Mouse (Mus musculus) retina, postnatal 7 days (tissue): Measurements from ENCODE around the gene Slc22a5.

Experiments used
- DNase-seq: peaks from one replicate; pipeline ENCODE4 v3.0.0-alpha.2; 2012; ENCODE audit warnings: low read depth, low spot score

The Slc22a5 gene

DNA sequence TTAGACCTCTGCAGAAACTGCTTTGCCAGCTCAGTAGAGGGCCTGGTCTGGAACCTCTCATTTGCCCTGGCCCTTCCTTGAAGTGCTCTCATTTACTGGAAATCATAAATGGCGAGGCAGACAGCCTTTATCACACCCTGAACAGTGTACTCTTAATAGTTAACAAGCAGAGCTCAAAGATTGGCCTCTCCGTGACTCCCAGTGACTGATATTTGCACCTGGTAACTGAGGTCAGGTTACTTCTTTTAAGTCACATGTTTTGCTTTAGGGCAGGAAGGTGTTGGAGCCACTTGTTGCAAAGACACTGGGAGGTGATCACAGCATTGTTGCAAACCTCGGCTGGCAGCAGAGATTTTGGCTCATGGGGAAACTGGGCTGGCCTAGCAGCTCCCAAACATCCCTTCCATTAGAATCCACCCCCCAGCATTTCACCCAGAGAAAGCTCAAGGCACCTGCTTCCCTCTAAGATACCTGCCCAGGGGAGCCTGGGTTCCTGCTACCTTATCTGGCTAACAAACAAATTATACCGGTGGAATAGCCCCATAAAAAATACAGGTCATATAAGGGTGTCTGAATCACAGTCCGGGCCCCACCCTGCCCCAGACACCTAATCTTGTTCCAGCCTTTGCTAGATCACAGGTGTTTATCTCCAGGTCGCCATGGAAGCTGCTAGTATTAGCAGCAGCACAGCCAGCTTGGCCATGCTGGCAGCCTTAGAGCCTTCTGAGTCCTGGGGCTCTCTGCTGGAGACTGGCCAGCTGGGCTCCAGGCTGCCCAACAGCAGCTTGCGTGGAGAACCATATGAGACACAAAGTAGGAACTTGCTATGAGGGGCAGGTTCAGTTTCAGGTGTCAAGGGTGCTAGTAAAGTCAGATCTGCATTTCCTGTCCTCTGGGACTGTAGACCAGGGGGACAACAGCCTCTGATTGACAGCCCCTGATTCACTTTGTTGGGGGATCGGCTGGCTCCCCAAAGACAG is 51.5 kb downstream of the Slc22a5 start:
- no peak for DNase-seq

DNA sequence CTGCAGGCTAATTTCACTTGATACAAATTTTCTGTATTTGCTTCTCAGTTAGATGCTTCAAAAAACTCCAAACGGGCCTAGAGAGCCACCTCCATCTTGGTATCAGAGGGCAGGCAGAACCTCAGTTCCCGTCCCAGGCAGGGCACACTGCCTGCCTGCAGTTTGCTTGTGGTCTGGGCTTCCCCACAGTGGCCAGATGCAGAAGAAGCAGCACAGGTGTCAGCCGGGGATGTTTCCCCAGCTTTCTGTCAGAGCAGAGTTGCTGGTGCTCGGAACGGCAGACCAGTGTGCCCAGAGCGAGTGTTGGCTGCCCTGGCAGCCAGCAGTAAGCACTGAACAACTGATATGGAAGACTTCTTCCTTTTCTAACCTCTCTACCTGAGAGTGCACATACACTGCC is 52.3 kb downstream of the Slc22a5 start:
- no peak for DNase-seq

GRCm38 (mm10) chr11:53837731-53838130 is 53.7 kb downstream of the Slc22a5 start:
- DNase-seq = no peak

- no peak for DNase-seq
These were observed 56.0 kb downstream of the Slc22a5 start for GRCm38 (mm10) chr11:53835379-53836010.

GRCm38 (mm10) chr11:53825409-53825808 is 66.1 kb downstream of the Slc22a5 start:
- DNase-seq = no peak

DNA sequence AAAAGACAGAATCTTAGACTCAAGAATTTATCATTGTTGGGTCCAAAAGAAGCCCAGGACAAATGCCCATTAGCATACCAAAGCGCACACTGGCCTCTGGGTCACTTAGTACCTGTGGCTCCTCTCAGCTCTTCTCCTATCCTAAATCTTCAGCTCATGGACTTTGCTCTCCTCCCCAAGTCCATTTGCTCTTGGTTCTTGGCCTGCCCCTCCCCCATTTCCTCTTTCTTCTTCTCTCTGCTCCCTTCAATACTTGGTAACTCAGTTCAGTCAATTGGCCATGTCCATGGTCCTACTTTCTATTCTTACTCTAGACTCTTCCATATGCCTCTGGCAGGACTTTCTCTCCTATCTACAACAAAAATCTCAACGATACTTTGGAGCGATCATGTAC is 69.5 kb downstream of the Slc22a5 start:
- no peak for DNase-seq

DNA sequence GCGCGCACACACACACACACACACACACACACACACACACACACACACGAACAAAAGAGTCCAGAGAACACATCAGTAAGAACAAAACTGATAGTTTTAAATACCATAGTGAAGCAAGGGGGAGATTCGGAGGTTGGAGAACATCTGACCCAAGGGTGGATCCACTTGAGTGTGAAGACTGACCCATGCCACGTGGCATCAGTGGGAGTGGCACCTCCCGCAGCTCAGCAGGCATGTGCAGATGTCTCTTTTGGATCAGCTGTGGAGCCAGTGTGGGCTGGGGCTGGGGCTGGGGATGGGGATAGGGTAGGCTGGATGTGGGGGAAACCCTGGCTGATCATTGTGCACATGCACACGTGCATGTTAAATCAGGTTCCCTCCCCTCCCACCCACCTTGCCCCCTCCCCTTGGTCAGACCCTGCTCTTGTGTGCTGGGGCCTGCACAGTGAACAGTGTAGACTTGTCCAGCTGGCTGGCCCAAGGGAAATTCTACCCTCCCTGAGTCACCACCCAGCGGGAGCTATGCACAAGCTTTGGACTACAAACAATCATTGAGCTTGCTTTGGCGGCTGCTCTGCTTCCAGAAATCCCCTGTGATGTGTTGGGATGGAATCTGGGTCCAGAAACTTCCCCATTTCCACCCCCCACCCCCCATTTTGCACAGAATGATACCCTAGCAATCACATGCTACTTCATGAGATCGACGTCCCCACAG is 70.1 kb downstream of the Slc22a5 start:
- DNase-seq = no peak

DNA sequence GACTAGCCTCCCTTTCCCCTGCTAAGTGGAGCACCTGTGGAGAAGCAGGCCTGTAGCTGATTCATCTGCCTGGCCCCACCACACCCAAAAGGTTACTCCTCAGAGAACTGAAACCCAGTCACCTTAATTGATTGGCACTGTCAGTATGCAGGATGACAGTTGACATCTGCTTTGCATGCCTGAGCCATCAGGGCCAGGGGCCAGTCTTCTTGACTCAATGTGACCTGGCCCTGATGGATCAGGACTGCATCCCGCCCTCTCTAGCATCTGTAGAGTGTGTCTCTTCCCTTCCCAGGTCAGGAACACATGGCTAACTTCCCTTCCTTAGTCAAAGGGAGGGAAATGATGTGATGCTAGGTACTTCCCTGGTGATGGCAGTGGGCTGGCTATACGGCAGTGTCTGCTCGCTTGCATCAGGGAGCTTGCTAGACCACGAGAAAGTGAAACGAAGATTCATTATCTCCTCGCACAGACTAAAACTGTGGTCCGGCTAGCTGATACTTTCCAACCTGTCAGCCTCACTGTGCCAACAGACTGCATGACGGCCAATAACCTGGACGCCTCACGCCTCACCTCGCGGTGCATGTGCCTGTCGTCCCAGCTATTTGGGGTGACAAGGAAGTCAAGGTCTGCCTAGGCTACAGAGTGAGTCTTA is 70.8 kb downstream of the Slc22a5 start:
- no peak for DNase-seq

GRCm38 (mm10) chr11:53819511-53819910 is 71.9 kb downstream of the Slc22a5 start:
- DNase-seq = no peak

DNA sequence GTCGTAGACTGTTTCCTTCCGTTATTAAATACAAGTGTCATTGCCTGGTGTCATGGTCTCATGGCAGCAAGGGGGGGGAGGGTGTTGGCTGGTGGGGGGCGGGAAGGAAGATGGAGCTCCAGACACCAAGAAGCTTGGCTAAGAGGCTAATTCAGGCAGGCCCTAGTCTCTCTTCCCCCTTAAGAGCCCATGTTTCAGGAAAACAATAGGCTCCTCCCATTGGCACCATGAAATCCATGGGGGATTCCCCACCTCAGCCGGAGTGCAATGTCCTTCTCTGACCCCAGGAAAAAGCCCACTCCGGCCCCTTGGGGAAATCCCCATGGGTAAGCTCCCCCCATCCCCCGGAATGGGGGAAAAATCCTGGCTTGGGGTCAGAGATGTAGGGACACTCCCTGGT is 72.7 kb downstream of the Slc22a5 start:
- DNase-seq = no peak

- DNase-seq = no peak
These were observed 74.6 kb downstream of the Slc22a5 start for GRCm38 (mm10) chr11:53816841-53817375.

- DNase-seq = no peak
These were observed 76.7 kb downstream of the Slc22a5 start for GRCm38 (mm10) chr11:53814810-53815209.
